Mouse (Mus musculus): ENCODE data around the gene Gan. TPM values are rescaled to one million over a fixed set of nuclear protein-coding genes. Genes with fewer than 3 reads are reported as not detected.
A peak's percentile ranks its signal among the peaks of the same experiment; 100 is the strongest.

Gene Gan
- 10 to 100 TPM; 18.1 to 20.3 (median 19.0) TPM for total RNA-seq (2022)

DNA sequence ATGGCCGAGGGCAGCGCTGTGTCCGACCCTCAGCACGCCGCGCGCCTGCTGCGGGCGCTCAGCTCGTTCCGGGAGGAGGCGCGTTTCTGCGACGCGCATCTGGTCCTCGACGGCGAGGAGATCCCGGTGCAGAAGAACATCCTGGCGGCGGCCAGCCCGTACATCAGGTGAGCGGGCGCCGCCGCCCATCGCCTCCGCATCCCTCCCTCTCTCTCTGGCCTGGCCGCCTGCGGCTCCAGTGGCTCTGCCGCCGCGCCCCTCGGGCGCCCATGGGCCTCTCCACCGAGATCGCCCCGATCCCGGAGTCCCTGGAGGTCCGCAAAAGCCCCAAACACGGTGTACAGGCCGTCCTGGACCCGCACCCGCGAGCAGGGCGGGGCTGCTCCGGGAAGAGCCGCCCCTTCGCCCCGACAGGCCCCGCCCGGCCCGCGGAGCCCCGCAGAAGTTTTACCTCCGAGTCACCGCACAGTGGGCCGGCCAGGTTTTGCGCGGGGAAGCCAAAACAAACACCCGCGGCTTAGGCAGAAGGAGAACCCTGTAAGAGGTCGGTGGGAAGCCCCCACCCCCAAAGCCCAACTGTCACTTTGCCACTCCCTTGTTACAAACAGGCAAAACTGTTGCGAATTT, at the start of gene Gan:
Gene Gan (plus strand): TSS at position 1 of the 627 bp plus-strand sequence.
- DNase-seq (ENCODE audit: low spot score in 2 of 2): peak in 1 of 2 experiments; percentile 16

DNA sequence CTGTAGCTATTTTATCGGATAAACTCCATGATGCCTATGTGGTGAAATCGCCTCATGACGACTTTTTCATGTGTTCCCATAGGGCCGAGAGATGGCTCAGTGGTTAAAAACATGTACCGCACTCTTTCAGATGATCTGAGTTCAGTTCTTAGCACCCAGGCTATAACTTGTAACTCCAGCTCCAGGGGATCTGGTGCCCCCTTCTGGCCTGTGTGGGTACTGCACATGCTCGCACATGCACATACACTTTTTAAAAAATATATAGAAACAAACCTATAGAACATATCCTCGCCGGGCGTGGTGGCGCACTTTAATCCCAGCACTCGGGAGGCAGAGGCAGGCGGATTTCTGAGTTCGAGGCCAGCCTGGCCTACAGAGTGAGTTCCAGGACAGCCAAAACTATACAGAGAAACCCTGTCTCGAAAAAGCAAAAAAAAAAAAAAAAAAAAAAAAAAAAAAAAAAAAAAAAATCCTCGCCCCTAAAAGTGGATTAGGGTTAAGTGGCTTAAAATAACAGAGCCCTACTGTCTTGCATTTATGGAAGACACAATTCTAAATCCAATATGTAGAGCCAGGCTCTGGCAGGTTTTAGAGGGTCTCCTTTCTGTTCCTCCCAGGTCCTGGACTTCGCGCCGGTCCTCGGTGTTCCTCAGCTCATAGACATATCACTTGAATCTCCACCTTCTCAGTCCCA, 48.8 kb upstream of the Gan start:
- DNase-seq (ENCODE audit: low spot score in 2 of 2): no peak

DNA sequence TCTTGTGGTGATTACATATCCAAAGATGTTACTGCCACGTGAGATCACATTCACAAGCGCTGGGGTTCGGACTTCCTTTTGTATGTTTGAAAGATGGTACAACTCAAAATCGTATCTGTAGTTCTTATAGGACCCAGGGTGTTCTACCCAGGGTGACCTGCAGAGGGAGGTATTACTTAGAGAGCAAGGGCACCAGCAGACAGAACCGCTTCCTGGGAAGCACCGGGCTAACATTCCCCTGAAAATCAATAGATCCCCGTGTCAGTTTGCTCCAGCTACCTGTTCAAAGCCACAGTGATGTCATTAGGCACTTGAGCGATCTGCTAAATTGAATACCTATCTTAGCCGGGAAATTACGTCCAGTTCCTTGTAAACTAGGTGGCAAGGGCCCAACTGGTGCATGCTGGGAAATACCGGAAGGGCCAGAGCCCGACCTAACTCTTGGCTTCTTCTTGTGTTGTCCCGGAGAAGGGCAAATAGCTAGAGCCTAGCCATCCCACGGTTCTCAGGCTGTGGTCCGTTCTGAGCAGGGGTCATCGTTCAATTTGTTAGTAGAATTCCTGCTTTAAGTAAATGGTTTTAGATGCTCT, 48.0 kb upstream of the Gan start:
- peak; percentile 11 to 53 for DNase-seq (ENCODE audit: low spot score in 2 of 2)

DNA sequence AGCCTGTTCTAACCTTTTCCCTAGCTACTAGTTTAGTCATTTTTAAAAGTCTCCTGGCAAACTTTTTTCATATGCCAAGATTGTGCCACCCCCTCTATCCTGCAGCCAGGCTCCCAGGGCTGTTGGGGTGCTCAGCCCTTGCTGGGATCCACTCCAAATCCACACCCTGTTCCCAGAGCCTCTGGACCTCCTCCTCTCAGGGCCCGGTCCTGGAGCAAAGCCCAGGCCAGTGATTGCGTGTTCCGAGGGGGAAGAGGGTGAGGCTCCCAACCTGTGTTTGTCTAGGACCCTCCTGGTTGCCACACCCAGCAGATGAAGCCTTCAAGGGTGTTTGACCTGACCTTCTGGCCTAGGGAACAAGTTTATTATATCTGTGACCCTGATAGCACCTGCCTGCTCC, 46.3 kb upstream of the Gan start:
- DNase-seq (ENCODE audit: low spot score in 2 of 2): no peak

DNA sequence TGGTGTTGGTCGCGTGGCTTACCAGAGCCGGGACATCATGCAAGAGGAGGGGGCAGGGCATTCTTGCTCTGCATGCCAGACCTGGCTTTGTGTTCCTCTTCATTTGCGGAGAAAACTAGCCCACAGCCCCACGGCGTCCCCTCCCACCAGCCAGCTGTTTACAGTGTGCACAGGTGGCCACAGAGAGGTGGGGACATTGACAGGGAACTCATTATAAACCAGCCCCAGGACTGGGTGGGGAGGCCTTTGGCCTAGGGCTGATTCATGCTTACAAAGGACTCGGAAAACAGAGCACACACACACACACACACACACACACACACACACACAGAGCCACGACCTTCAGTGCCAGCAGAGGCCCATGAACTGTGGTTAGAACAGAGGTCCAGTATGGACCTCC, 45.7 kb upstream of the Gan start:
- no peak for DNase-seq (ENCODE audit: low spot score in 2 of 2)

DNA sequence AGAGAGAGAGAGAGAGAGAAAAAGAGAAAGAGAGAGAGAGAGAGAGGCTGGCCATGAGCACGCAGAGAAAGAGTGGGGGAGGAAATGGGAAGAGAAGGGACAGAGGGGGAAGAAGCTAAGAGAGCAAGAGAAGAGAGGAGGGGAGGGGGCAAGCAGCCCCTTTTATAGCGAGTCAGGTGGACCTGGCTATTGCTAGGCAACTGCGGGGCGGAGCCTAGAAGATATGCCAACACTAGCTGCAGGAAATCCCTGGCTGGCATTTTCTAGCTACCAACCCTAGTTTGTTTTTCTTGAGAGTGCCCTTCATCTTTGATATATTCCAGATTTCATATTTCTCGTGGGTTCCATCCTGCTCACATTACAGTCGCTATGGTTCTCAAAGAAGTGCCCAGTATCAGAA, 42.8 kb upstream of the Gan start:
- no peak for DNase-seq (ENCODE audit: low spot score in 2 of 2)

DNA sequence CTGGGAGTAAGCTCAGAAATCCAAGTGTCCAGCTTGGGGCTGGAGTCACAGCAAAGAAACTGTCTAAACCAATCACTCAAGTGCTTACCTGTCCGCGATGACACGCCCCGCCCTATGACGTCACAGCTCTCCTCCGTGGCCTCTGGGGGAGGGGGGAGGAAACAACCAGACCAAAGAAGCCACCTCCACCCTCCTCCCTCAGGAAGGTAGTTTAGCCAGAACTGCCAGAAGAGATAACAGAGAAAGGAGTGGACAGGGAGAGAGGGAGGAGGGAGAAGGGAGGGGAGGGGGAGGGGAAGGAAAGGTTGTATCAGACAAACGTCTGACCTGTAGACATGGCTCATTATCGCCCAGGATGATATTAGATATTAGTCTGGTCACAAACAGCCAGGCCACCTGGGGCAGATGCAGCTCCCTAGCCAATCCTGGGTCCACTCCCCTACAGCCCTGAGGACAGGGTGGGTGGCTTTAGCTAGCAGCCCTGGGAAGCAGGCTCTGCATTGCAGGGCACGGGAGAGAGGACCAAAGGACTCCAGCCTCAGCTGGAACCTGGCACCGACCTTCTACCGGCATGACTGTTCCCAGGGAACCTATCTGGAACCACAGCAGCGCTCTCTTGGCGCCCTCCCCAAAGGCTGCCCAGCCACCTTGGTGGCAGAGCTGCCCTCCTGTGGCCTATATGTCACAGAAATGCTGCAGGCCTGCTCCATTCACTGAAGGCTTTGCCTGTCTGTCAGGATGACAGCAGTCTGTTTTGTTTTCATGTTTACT, 42.1 kb upstream of the Gan start:
- no peak for DNase-seq (ENCODE audit: low spot score in 2 of 2)

DNA sequence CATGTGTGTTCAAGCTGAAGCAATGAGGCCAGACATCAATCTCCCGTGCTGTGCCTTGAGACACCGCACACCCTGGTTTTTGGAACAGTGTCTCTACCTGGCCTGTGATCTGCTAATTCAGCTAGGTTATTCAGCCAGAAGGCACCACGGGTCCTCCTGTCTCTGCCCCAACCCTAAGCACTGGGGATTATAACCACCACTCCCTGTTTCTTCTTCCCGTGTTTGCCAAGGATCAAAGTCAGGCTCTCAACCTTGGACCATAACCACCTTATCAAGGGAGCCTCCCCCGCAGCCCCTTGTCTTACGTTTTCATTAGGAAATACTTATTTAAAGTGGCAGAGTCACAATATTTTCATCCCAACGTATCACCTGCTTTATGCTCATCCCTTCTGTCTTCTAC, 41.4 kb upstream of the Gan start:
- DNase-seq (ENCODE audit: low spot score in 2 of 2): no peak

DNA sequence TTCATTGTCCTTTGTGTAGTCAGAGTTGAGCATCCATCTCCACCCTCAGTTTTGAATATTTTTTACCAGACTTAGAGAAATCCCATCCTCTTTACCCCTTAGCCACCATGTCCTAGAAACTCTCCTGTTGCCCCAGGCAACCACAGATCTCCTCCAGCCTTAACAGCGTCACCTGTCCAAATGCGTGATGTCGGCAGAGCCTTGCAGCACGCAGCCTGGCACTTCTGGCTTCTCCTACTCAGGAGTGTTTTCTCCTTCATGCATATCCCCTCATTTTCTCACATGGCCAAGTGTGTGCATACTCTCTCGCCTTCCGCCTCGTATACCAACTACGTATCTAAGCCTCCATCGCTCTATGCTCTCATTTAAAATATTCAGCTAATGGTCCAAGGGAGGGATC, 39.5 kb upstream of the Gan start:
- no peak for DNase-seq (ENCODE audit: low spot score in 2 of 2)

DNA sequence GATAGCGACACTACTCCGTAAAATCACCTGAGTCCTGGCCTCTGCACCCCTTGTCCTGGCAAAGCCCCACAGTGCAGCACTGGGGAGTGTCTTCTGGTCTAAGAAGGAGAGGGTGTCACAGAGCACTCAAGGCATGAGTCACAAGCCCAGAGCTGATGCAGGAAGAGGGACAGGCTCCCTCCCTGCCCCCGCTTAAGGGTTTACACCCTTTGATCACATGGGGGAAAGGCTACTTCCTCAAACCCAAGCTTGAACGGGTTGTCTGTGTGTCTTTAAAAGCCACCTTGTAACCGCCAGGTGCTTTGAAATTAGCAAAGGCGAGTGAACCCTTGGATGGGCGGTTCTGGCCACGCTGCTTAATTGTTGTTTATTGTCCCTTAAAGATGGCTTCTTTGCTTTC, 36.7 kb upstream of the Gan start:
- DNase-seq (ENCODE audit: low spot score in 2 of 2): no peak

DNA sequence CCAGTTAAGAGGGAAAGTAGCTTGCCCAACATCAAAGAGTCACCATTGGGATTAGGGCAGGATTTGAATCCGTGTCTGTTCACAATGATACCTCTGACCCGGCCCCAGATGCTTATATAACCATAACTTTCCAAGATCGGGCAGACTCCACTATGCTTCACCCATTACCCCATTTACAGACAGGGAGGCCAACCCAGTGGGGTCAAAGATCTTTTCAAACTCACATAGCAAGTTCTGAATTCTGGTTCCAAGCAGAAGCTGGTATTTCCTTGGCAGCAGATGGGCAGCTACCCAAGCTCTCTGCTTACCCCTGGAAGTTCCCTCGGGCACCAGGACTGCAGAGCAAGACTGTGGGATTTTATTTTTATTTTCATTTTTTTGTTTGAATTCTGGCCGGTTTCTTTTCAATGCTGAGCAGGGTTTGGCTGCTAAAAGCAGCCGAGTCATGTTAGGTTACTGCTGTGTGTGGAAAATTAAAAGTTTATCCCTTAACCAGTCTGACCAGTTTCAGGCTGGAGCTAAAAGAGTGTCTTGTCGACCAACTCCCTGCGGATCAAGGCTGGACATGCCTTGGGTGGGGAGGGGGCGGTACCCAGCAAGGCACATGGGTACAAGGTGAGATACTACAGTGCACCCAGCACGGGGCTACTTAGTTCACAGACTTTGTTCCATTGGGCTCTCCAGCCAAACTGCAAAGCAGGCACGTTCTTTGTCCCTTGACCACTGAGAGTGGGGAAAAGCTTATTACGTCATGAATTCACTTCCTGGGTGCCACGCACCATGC, 33.9 kb upstream of the Gan start:
- no peak for DNase-seq (ENCODE audit: low spot score in 2 of 2)

DNA sequence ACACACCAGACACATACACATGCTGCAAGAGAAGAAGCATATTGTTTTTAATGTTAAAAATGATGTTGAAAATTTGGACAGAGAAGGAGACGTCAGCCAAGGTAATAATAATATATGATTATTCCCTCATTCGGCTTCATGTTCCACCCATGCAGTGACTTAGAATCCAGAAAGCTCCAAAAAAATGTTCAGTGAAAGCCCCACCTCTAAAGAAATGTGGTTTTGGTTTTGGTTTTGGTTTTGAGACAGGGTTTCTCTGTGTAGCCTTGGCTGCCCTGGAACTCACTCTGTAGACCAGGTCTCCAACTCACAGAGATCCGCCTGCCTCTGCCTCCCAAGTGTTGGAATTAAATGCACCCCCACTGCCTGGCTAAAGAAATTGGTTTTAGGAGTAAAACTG, 32.1 kb upstream of the Gan start:
- DNase-seq (ENCODE audit: low spot score in 2 of 2): no peak

DNA sequence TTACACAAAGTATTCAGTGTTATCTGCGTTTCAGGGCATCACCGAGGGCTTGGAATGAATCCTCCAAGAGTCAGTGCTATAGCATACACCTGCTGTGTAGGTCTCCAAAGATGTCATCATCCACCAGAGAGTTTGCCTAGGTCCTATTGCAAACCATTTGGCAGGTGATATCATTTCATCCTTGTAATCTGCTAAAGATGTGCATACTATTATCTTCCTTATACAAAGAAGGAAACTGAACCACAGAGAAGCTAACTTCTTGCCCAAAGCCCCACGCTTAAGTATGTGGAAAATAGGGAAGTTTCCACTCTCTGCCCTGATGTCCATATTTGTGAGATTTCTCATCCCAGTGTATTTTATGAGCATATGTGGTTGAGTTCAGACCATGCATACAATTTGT, 31.5 kb upstream of the Gan start:
- no peak for DNase-seq (ENCODE audit: low spot score in 2 of 2)

DNA sequence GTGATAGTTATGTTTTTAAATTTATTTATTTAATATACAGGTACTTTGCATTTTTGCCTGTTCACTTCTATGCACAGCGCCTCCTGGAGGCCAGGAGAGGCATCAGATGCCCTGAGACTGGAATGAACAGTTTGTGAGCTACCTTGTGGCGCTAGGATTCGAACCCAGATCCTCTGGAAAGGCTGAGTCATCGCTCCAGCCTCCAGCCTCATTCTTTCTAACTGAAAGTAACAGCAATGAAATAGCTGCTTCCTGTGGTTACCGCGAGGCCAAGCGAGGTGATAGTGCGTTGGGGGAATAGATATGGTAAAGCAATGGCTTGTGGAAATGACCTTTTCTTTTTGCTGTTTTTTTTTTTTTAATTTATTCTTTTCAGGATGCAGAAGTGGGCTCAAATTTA, 30.9 kb upstream of the Gan start:
- no peak for DNase-seq (ENCODE audit: low spot score in 2 of 2)

DNA sequence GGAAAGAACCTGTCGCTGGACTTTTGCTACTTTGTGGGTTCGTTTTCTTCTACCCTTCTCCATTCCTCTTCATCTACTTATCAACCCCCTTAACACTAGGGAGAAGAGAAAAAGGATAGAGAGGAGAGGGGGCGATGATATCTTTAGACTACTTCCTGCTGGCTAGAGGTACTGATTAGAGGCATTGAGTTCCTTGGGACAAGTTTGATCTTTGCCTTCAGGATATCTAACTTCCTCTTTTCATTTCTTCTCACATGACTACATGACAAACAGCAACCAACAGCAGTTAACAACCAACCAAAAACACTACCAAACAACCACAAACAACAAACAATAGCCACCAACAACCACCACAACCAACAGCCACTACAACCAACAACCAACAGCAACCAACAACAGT, 24.2 kb upstream of the Gan start:
- no peak for DNase-seq (ENCODE audit: low spot score in 2 of 2)

DNA sequence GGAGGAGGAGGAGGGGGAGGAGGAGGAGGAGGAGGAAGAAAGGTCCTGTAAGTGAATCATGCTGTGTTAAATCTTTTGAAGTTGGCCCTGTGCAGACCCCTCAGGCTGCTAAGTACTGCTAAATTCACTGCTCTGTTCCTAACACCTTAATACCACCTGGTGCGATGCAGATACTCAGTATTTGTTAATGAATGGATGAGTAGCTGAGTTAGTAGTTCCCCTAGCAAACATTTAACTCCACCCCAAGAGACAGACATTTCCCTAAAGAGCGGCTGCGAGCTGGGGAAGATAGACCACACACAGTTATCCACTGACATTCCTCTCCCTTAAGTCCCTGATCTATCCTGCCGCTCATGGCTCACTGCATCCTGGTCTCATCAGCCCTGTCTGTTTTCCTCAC, 21.6 kb upstream of the Gan start:
- no peak for DNase-seq (ENCODE audit: low spot score in 2 of 2)

DNA sequence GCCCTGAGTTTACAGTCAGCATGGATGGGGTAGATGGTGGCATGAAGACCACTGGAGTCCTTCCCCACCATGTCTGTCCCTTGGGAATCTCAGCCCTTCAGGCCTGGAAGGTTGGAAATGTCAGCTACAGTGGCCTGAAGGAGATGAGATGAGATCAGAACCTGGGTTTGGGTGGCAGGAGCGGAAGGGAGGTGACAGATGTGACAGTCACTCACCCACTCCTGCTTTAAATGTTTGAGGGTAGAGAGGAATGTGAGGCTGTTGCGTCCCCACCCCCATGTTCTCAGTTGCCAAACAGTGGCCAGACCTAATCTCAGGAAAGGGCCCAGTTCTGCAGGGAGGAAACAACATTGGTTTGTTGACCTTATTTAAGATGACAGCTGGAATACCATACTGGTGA, 21.2 kb upstream of the Gan start:
- DNase-seq (ENCODE audit: low spot score in 2 of 2): no peak

DNA sequence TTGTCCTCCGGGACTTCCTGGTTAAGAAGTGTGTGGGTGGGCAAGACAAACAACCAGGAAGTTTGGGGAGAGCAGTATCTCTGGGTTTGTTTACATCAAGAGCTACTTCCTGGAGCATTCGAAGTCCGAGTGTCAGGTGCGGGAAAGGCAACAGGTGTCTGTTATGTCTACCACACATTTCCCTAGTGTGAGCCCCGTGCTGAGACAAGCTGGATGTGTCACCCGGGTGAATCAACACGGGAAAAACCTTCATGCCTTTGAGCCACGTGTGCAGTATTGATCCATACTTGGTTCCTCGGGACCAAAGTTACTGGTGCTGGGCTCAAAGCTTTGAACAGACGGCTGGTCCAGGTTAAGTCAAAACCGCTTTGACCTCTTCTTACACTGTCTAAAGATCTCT, 20.6 kb upstream of the Gan start:
- DNase-seq (ENCODE audit: low spot score in 2 of 2): no peak

DNA sequence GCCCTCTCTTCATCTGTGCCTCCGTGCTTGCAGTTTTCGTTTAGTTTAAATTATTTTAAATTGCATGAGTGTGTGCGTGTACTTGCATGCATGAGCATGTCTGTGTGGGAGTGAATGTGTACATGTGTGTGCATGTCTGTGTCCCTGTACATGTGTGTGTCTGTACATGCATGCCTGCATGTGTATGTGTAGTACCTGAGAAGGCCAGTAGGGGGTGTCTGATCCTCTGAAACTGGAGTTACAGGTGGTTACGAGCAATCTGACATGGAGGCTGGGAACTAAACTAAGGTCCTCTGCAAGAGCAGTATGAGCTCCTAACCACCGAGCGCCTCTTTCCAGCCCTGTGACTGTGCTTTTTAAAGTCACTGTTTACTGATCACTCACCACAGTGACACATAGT, 9.4 kb upstream of the Gan start:
- DNase-seq (ENCODE audit: low spot score in 2 of 2): no peak

DNA sequence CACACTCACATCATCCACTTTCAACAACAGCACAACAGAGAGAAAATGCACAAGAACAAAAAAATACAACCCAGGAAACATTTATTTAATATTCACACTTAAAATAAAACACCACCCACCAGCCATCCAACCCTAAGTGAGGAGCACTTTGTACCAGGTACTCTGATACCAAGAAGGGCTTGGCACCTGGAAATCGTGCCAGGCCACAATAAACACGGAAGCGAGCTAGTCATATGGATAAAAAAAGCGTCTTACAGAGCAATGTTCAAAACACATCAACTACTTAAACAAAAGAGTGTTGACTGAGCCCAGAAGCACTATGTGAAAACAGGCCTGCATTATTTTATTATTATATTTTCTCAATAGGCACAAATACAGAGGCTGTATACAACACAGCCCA, 1.8 kb upstream of the Gan start:
- DNase-seq (ENCODE audit: low spot score in 2 of 2): no peak
